Mouse (Mus musculus): ENCODE results near the gene Trdmt1.

The Trdmt1 gene

GRCm38 (mm10) chr2:13492927-13493326, 51.5 kb downstream of the Trdmt1 start:
- DNase-seq = no peak

GRCm38 (mm10) chr2:13491734-13492133, 52.7 kb downstream of the Trdmt1 start, which contains the start of gene Cubn:
Gene Cubn (minus strand): TSS chr2:13491813.
- no peak for DNase-seq

GRCm38 (mm10) chr2:13490480-13490879, 54.0 kb downstream of the Trdmt1 start:
- no peak for DNase-seq

- DNase-seq = no peak
These were observed 58.0 kb downstream of the Trdmt1 start for GRCm38 (mm10) chr2:13486470-13486869.

GRCm38 (mm10) chr2:13484566-13484965, 59.9 kb downstream of the Trdmt1 start:
- no peak for DNase-seq

GRCm38 (mm10) chr2:13480744-13481143, 63.7 kb downstream of the Trdmt1 start:
- no peak for DNase-seq

GRCm38 (mm10) chr2:13479165-13479564, 65.3 kb downstream of the Trdmt1 start:
- DNase-seq = no peak

- no peak for DNase-seq
These were observed 74.4 kb downstream of the Trdmt1 start for GRCm38 (mm10) chr2:13470108-13470507.

GRCm38 (mm10) chr2:13469641-13470040, 74.8 kb downstream of the Trdmt1 start:
- DNase-seq = no peak

GRCm38 (mm10) chr2:13466685-13467084, 77.8 kb downstream of the Trdmt1 start:
- DNase-seq = no peak

All from liver (tissue).